8 mouse cellular contexts compared by ENCODE assay signal in genomic region chr15:99909339-99909996, GRCm38 (mm10). TPM values are rescaled to one million over a fixed set of nuclear protein-coding genes. Genes with fewer than 3 reads are reported as not detected.
DNase-seq lines count a peak whose midpoint lies in the region; ATAC-seq lines count a peak whose summit lies in the region.
"Not testable (repeated sequence)": the region's sequence is repeated elsewhere in the genome, so short reads cannot be mapped to it uniquely, and the experiment has no call there.

No protein-coding gene starts in this region.

- not testable (repeated sequence) for H3K4me3 ChIP-seq in embryonic facial prominence, embryonic 11.5 days (ENCODE audit: low read depth, low read length)

- WGBS in embryonic facial prominence, embryonic 11.5 days = 43% methylated on average over 14 of the region's 14 CpGs

- DNase-seq in MN1 (ENCODE audit: low spot score) = peak; percentile 61
- peak; percentile 35 for DNase-seq in cerebellum, adult 11 months
- DNase-seq in embryonic facial prominence, embryonic 11.5 days (ENCODE audit: low spot score) = peak; percentile 68
- DNase-seq in heart, postnatal 14 days = peak; percentile 12 to 31
- DNase-seq in layer of hippocampus, adult 11-12 months (ENCODE audit: low spot score) = peak; percentile 8
- peak; percentile 32 for DNase-seq in lung, postnatal 14 days
- peak; percentile 78 for DNase-seq in retina, postnatal 1 day
- peak; percentile 8 for DNase-seq in thymus, postnatal 14 days

- not testable (repeated sequence) for H3K9me3 ChIP-seq in embryonic facial prominence, embryonic 11.5 days (replicated peaks; ENCODE audit: control insufficient read depth, low read length)

- not testable (repeated sequence) for H3K9ac ChIP-seq in embryonic facial prominence, embryonic 11.5 days (replicated peaks; ENCODE audit: low read length)

- not testable (repeated sequence) for H3K27ac ChIP-seq in embryonic facial prominence, embryonic 11.5 days (replicated peaks; ENCODE audit: low read depth, low read length)

- H3K4me1 ChIP-seq in embryonic facial prominence, embryonic 11.5 days (ENCODE audit: control insufficient read depth, insufficient read depth, low read length) = not testable (repeated sequence)

- ATAC-seq in embryonic facial prominence, embryonic 11.5 days (replicated peaks; ENCODE audit: insufficient number of reproducible peaks, low FRiP score, low TSS enrichment, low read depth) = peak; percentile 56; the same call in 1 of the 2 replicates

- not testable (repeated sequence) for H3K4me2 ChIP-seq in embryonic facial prominence, embryonic 11.5 days (ENCODE audit: low read depth, low read length)

- not testable (repeated sequence) for H3K36me3 ChIP-seq in embryonic facial prominence, embryonic 11.5 days (replicated peaks; ENCODE audit: control insufficient read depth, insufficient read depth, low read depth, low read length)

- not testable (repeated sequence) for H3K27me3 ChIP-seq in embryonic facial prominence, embryonic 11.5 days (ENCODE audit: control insufficient read depth, insufficient read depth, low read length)

- intact Hi-C loops in heart, postnatal 14 days (cut with DNase I) = loop anchor here (5.0 to 10.0 kb wide), 2 partner anchors 312 to 415 kb away; no protein-coding TSS in a partner anchor

RNA-seq across cellular contexts. Expression of gene Lima1, which starts 34.2 kb away (rescaled TPM):
- 75.3 and 80.8 TPM in 2 replicates for polyA plus RNA-seq in embryonic facial prominence, embryonic 11.5 days (2014; fragmentation: Nextera tagmentation; extraction: Ambion mirVana)
- 10 to 100 TPM; 23.5 TPM for total RNA-seq in heart, postnatal 14 days (2021)

RNA-seq across cellular contexts. Expression of gene Fam186a, which starts 57.4 kb away (rescaled TPM):
- not detected in 2 replicates for polyA plus RNA-seq in embryonic facial prominence, embryonic 11.5 days (2014; fragmentation: Nextera tagmentation; extraction: Ambion mirVana)
- under 1 TPM; 0.07 to 0.15 TPM for total RNA-seq in heart, postnatal 14 days (2021)

Comparison
In these comparisons a context has a peak if more than half of its experiments do, and no peak if none do; other contexts are left out.
1. DNase-seq: peak in every context shown above with its lines; median percentile 78 in retina, postnatal 1 day; 68 in embryonic facial prominence, embryonic 11.5 days; 61 in MN1; 35 in cerebellum, adult 11 months; 32 in lung, postnatal 14 days; 22 in heart, postnatal 14 days; 8 in layer of hippocampus, adult 11-12 months; 8 in thymus, postnatal 14 days.